Mouse (Mus musculus) colon, adult 2 months (tissue): ENCODE data around the gene Slc36a2. TPM values are rescaled to one million over a fixed set of nuclear protein-coding genes. Genes with fewer than 3 reads are reported as not detected.

Experiments used
- polyA plus RNA-seq: library from polyadenylated mRNA; depleted of rRNA; stranded (reverse); fragments of >200 nt; gene quantifications from 2 replicates; pipeline ENCODE4 v1.2.3, GENCODE M21; 2012; rRNA removed

Gene Slc36a2
- 1.9 and 2.9 TPM in 2 replicates for polyA plus RNA-seq

GRCm38 (mm10) chr11:55184733-55185291 is at the start of gene Slc36a2:
Slc36a2 (minus strand) TSS chr11:55185077.

GRCm38 (mm10) chr11:55204159-55204596 is 19.3 kb upstream of the Slc36a2 start, which contains the start of gene Slc36a1:
Slc36a1 (plus strand) TSS chr11:55204350.

DNA sequence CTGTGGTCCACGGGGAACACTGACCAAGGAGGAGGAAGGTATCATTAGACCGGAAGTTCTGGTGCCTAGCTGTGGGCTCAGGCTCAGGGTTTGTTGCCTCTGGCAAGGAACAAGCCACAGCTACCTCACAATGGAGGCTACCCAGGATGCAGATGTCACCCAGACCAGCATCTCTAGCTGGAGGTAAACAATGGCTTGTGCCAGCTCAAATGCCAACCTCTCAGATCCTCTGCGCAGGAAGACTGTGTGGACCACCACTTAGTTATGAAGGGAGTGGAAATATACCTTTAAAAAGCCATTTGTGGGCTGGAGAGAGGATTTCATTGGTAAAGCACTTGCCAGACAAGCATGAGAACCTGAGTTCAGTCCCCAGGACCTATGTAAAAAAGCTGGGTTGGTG is 33.3 kb downstream of the Slc36a2 start, which contains the start of gene Slc36a3:
Slc36a3 (minus strand) TSS at position 101 of the 400 bp plus-strand sequence.

Other genes with a start within 250 kb of the Slc36a2 start
- 89.1 and 120 TPM in 2 replicates for gene Tnip1, start 222.2 kb downstream of the Slc36a2 start, polyA plus RNA-seq
- 56.6 and 63.1 TPM in 2 replicates for gene Anxa6, start 151.6 kb downstream of the Slc36a2 start, polyA plus RNA-seq
- 1.1 and 1.2 TPM in 2 replicates for gene Ccdc69, start 106.9 kb downstream of the Slc36a2 start, polyA plus RNA-seq
- 26.8 and 27.5 TPM in 2 replicates for gene Gm2a, start 87.0 kb downstream of the Slc36a2 start, polyA plus RNA-seq
- gene Slc36a3, start 33.4 kb downstream of the Slc36a2 start, polyA plus RNA-seq = 0.06 and 0.15 TPM in 2 replicates
- 64.8 and 68.7 TPM in 2 replicates for gene Slc36a1, start 19.3 kb upstream of the Slc36a2 start, polyA plus RNA-seq
- 0.12 and 0.17 TPM in 2 replicates for gene Fat2, start 151.5 kb upstream of the Slc36a2 start, polyA plus RNA-seq
- gene Sparc, start 238.1 kb upstream of the Slc36a2 start, polyA plus RNA-seq = 757 and 912 TPM in 2 replicates